Mouse (Mus musculus) limb, embryonic 12.5 days (tissue): Measurements from ENCODE around the gene Prkcz. TPM values are rescaled to one million over a fixed set of nuclear protein-coding genes. Genes with fewer than 3 reads are reported as not detected.
"Not testable (repeated sequence)": the region's sequence is repeated elsewhere in the genome, so short reads cannot be mapped to it uniquely, and the experiment has no call there.

ENCODE experiments used
- ATAC-seq: fragments of 200-750 bp; cut with Nextera tagmentation; 2 replicates; pipeline ENCODE4 v1.8.0; 2017; ENCODE audit warnings: low read depth, moderate TSS enrichment; ENCODE audit not compliant: insufficient number of reproducible peaks, insufficient read depth, low FRiP score, low TSS enrichment
- H3K27ac ChIP-seq: fragments of 300-500 bp; sonication (generic); 2 replicates; pipeline ENCODE4 v1.5.1; 2016; ENCODE audit warnings: mild to moderate bottlenecking, moderate library complexity
- H3K27me3 ChIP-seq: fragments of 300-500 bp; sonication (generic); 2 replicates; pipeline ENCODE4 v1.6.1; 2016; ENCODE audit warnings: mild to moderate bottlenecking, moderate library complexity
- H3K36me3 ChIP-seq: fragments of 300-500 bp; sonication (generic); 2 replicates; pipeline ENCODE4 v1.6.1; 2016; ENCODE audit warnings: mild to moderate bottlenecking, moderate library complexity
- H3K4me1 ChIP-seq: fragments of 300-500 bp; sonication (generic); replicated peaks from 2 replicates; pipeline ENCODE4 v1.6.1; 2016
- H3K4me2 ChIP-seq: fragments of 300-500 bp; sonication (generic); 2 replicates; pipeline ENCODE4 v1.6.1; 2016; ENCODE audit warnings: mild to moderate bottlenecking, moderate library complexity
- H3K4me3 ChIP-seq: fragments of 300-500 bp; sonication (generic); replicated peaks from 2 replicates; pipeline ENCODE4 v1.5.1; 2016; ENCODE audit warnings: mild to moderate bottlenecking
- H3K9ac ChIP-seq: fragments of 300-500 bp; sonication (generic); replicated peaks from 2 replicates; pipeline ENCODE4 v1.6.1; 2016; ENCODE audit warnings: mild to moderate bottlenecking, moderate library complexity
- H3K9me3 ChIP-seq: fragments of 300-500 bp; sonication (generic); 2 replicates; pipeline ENCODE4 v1.6.1; 2016; ENCODE audit warnings: mild to moderate bottlenecking, moderate library complexity
- WGBS: fragments of 180-500 bp; shearing (Covaris S2); methylation state at CpG from one replicate; pipeline ENCODE4 v1.1.7; 2016; 5-methylcytosine and 5-hydroxymethylcytosine counted together
- polyA plus RNA-seq: library from polyadenylated mRNA; unstranded; fragments of >200 nt; fragmentation: Nextera tagmentation; extraction: Ambion mirVana; gene quantifications from 2 replicates; pipeline ENCODE4 v1.2.1, GENCODE M21; 2016

Gene Prkcz
- polyA plus RNA-seq, 1 experiment from 2014 or later = 7.9 TPM

GRCm38 (mm10) chr4:155332253-155332652 is 28.9 kb downstream of the Prkcz start:
- H3K9ac ChIP-seq = no peak overlapping the region
- no peak overlapping the region for H3K27ac ChIP-seq
- H3K4me2 ChIP-seq = no peak overlapping the region
- H3K4me3 ChIP-seq = no peak overlapping the region
- no peaks in the 10 kb centered on the region for H3K9me3 ChIP-seq
- H3K36me3 ChIP-seq = no peaks in the 10 kb centered on the region
- 74% methylated on average over 7 of the region's 7 CpGs for WGBS
- H3K4me1 ChIP-seq = no peaks in the 10 kb centered on the region
- H3K27me3 ChIP-seq = no peaks in the 10 kb centered on the region
- no peak for ATAC-seq

DNA sequence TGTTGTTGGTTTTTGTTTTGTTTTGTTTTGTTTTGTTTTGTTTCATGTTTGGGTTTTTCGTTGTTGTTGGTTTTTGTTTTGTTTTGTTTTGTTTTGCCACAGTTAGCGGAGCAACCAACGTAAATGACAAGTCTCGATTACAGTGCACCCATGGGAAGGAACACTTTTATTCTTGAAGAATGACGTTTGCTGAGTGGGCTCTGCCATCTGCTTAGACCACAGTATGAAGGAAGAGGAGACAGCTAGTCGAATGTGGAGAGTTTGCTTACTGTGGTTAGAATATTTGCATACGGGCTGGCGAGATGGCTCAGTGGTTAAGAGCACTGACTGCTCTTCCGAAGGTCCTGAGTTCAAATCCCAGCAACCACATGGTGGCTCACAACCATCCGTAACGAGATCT is 32.8 kb downstream of the Prkcz start:
- H3K9ac ChIP-seq, ATAC-seq, H3K4me3 ChIP-seq, H3K27ac ChIP-seq, H3K36me3 ChIP-seq, H3K4me1 ChIP-seq, H3K27me3 ChIP-seq, H3K9me3 ChIP-seq, H3K4me2 ChIP-seq: not testable (repeated sequence)
- WGBS = 89% methylated on average over 11 of the region's 11 CpGs

- 43% methylated on average over 5 of the region's 5 CpGs for WGBS
Observed at GRCm38 (mm10) chr4:155325773-155326172, 35.4 kb downstream of the Prkcz start.

DNA sequence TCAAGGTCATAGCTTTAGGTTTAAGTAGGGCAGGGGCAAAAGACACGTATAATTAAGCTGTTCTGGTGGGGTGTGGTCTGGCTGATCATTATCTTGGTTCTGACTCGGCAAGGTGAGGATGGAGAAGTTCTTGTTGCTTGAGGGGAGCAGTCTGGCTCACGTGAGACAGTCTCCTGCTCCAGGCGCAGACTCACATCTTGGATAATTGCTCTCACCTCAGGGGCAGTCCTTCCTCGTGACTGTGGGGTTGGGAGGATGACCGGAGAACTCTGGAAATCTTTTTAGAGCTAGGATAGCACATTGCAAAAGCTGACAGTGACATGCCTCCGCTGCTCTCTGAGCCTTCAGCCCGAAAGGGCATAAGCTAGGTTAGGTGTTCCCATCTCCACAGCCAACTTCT is 36.6 kb downstream of the Prkcz start:
- ATAC-seq = no peak
- WGBS = 54% methylated on average over 8 of the region's 8 CpGs
- Histone ChIP-seq H3K27me3 (peaks cover 4% of the 10 kb centered on the region; the same call in 1 of the 2 replicates), H3K9ac (no peak overlapping the region), H3K9me3 (no peaks in the 10 kb centered on the region), H3K4me2 (no peak overlapping the region), H3K4me3 (no peak overlapping the region), H3K27ac (no peak overlapping the region), H3K4me1 (peaks cover 4% of the 10 kb centered on the region; the same call in 1 of the 2 replicates), H3K36me3 (no peaks in the 10 kb centered on the region)

More at GRCm38 (mm10) chr4:155325773-155326172, 35.4 kb downstream of the Prkcz start:
- Histone ChIP-seq H3K4me3 (no peak overlapping the region), H3K4me1 (peaks cover 2% of the 10 kb centered on the region; the same call in 1 of the 2 replicates), H3K9me3 (no peaks in the 10 kb centered on the region), H3K36me3 (no peaks in the 10 kb centered on the region), H3K27ac (no peak overlapping the region), H3K27me3 (peaks cover 4% of the 10 kb centered on the region; the same call in 1 of the 2 replicates), H3K4me2 (no peak overlapping the region), H3K9ac (no peak overlapping the region)
- ATAC-seq = no peak

- Histone ChIP-seq H3K4me2 (no peak overlapping the region), H3K9ac (no peak overlapping the region), H3K4me3 (no peak overlapping the region), H3K36me3 (no peaks in the 10 kb centered on the region), H3K27me3 (peaks cover 4% of the 10 kb centered on the region; the same call in 1 of the 2 replicates), H3K9me3 (no peaks in the 10 kb centered on the region), H3K27ac (no peak overlapping the region), H3K4me1 (peaks cover 4% of the 10 kb centered on the region; the same call in 1 of the 2 replicates)
- no peak for ATAC-seq
- 71% methylated on average over 3 of the region's 3 CpGs for WGBS
Observed at GRCm38 (mm10) chr4:155323081-155323795, 37.9 kb downstream of the Prkcz start.

DNA sequence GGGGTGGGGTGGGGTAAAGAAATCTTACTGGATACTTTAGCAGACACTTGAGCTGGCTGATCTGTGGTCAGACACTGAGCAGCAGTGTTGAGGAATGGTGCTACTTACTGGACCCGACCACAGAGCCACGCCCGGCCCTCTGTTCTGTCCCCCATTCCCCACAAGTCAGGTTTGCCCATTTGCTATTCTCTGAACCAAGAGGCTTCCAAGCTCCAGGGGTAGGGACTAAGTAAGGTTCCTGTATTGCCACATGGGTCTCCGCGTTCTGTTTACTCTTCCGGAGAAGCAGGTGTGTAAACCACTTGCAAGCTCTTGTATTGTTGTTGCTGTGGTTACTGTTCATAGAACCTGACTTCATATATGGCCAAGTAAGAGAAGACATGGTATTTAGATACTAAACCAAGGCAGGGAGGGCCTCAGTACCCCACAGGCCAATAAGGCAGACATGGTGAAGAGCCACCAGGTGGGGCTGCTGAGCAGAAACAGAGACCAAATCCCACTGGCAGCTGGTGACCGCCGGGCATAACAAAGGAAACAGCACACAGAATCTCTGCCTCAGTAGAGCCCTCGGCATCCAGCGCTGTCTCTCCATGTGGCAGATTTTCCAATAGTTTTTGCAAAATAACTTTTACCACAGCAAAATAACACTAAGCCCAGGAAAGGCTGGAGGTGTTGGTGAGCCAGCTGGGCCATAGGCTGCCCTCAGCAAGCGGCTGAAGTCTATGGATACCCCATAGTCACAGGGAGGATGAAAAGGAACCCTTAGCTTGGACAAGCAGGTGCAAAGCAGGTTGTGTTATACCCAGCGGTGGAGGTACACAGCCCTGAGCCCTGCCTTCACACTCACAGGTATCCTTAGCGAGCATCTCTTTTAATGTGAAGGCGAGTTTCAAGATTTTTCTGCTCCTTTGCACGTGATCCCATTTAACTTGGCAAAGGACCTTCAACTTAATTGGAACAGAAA is 40.6 kb downstream of the Prkcz start:
- no peak overlapping the region for H3K9ac ChIP-seq
- no peak overlapping the region for H3K27ac ChIP-seq
- no peaks in the 10 kb centered on the region for H3K9me3 ChIP-seq
- H3K27me3 ChIP-seq = peaks cover 4% of the 10 kb centered on the region; the same call in 1 of the 2 replicates
- no peak overlapping the region for H3K4me3 ChIP-seq
- 0 out of 2 replicates have a peak overlapping the region, but pooled peaks have one; percentile 15 for H3K4me2 ChIP-seq
- H3K4me1 ChIP-seq = 0 out of 2 replicates have a peak, but pooled peaks cover 4% of the 10 kb centered on the region
- H3K36me3 ChIP-seq = no peaks in the 10 kb centered on the region
- peak; percentile 71 for ATAC-seq
- 59% methylated on average over 15 of the region's 15 CpGs for WGBS

- H3K36me3 ChIP-seq = no peaks in the 10 kb centered on the region
- H3K27ac ChIP-seq = no peak overlapping the region
- no peaks in the 10 kb centered on the region for H3K9me3 ChIP-seq
- no peak overlapping the region for H3K4me2 ChIP-seq
- peaks cover 4% of the 10 kb centered on the region; the same call in 1 of the 2 replicates for H3K27me3 ChIP-seq
- 0 out of 2 replicates have a peak, but pooled peaks cover 4% of the 10 kb centered on the region for H3K4me1 ChIP-seq
- no peak overlapping the region for H3K4me3 ChIP-seq
- WGBS = 32% methylated on average over 2 of the region's 2 CpGs
- H3K9ac ChIP-seq = no peak overlapping the region
- ATAC-seq = no peak
Observed at GRCm38 (mm10) chr4:155318266-155318665, 42.9 kb downstream of the Prkcz start.

DNA sequence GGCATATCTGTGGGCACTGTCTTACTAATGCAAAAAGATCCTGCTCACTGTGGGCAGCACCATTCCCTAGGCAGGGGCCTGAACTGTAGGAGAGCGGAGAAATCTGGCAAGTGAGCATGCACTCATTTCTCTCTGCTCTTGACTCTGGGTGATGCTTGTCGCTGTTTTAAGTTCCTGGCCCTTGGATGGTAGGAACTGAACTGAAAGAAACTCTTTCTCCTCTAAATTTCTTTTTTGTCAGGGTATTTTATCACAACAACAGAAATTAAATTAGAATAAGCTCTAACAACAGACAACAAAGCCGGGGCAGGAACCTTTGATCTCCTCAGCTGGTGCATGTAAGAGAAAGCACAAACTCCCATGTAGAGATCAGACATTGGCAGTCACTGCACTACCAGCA is 46.1 kb downstream of the Prkcz start:
- no peaks in the 10 kb centered on the region for H3K36me3 ChIP-seq
- H3K4me1 ChIP-seq = no peaks in the 10 kb centered on the region
- H3K27ac ChIP-seq = no peak overlapping the region
- 87% methylated on average over 3 of the region's 3 CpGs for WGBS
- H3K9me3 ChIP-seq = no peaks in the 10 kb centered on the region
- no peak overlapping the region for H3K4me2 ChIP-seq
- H3K27me3 ChIP-seq = no peaks in the 10 kb centered on the region
- H3K4me3 ChIP-seq = no peak overlapping the region
- no peak for ATAC-seq
- no peak overlapping the region for H3K9ac ChIP-seq

GRCm38 (mm10) chr4:155308679-155309078 is 52.5 kb downstream of the Prkcz start:
- 89% methylated on average over 12 of the region's 12 CpGs for WGBS
- no peaks in the 10 kb centered on the region for H3K36me3 ChIP-seq
- H3K9me3 ChIP-seq = no peaks in the 10 kb centered on the region
- no peak overlapping the region for H3K27ac ChIP-seq
- H3K4me3 ChIP-seq = no peak overlapping the region
- no peaks in the 10 kb centered on the region for H3K27me3 ChIP-seq
- peaks cover 22% of the 10 kb centered on the region for H3K4me1 ChIP-seq
- ATAC-seq = no peak
- H3K9ac ChIP-seq = 0 out of 2 replicates have a peak overlapping the region, but pooled peaks have one; percentile 18
- H3K4me2 ChIP-seq = 0 out of 2 replicates have a peak overlapping the region, but pooled peaks have one; percentile 36

DNA sequence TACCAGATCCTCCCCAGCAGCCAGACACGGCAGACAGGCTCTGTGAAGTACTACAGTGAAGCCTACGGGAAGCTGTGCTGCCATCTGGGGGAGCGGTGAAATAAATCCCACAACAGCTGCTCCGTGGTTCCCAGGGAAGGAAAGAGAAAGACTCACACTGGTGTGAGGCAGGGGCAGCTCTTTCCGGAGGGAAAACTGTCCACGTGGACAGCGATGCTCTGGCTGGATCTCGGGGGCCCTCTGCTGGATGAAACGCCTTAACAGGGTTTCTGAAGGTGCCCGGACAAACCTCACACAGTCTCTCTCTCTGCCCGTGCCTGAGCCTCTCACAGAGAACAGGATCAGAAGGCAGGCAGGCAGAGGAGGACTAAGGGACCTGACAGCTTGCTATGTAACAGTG is 53.1 kb downstream of the Prkcz start:
- H3K36me3 ChIP-seq = no peaks in the 10 kb centered on the region
- under 1% methylated on average over 11 of the region's 11 CpGs for WGBS
- 0 out of 2 replicates have a peak overlapping the region, but pooled peaks have one; percentile 2 for H3K4me3 ChIP-seq
- H3K27me3 ChIP-seq = no peaks in the 10 kb centered on the region
- peak overlapping the region; percentile 36 for H3K4me2 ChIP-seq
- ATAC-seq = peak; percentile 86
- H3K9ac ChIP-seq = peak overlapping the region; percentile 18; the same call in 1 of the 2 replicates
- peak overlapping the region; percentile 60; the same call in 1 of the 2 replicates for H3K27ac ChIP-seq
- H3K4me1 ChIP-seq = peaks cover 22% of the 10 kb centered on the region
- H3K9me3 ChIP-seq = no peaks in the 10 kb centered on the region

DNA sequence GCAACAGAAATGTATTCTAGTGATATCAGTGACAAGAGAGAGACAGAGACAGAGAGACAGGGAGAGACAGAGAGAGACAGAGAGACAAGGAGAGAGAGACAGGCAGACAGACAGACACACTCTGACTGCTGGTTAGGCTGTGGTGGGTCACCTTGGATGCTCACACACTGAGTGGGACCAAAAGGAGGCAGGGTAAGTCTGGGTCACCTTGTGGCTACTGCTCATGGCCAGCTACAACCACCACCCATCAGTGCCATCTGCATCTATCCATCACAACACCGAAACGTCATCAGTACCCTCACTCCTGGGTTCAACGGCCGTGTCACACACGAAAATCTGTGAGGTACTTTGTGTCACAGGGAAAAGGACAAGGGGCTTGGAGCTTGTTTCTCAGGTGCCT is 53.6 kb downstream of the Prkcz start:
- ATAC-seq = peak; percentile 38; the same call in 1 of the 2 replicates
- no peaks in the 10 kb centered on the region for H3K36me3 ChIP-seq
- H3K27me3 ChIP-seq = no peaks in the 10 kb centered on the region
- 76% methylated on average over 5 of the region's 5 CpGs for WGBS
- no peaks in the 10 kb centered on the region for H3K9me3 ChIP-seq
- 0 out of 2 replicates have a peak overlapping the region, but pooled peaks have one; percentile 2 for H3K4me3 ChIP-seq
- peak overlapping the region; percentile 60; the same call in 1 of the 2 replicates for H3K27ac ChIP-seq
- H3K4me1 ChIP-seq = peaks cover 22% of the 10 kb centered on the region
- peak overlapping the region; percentile 36 for H3K4me2 ChIP-seq
- no peak overlapping the region; the same call in 1 of the 2 replicates for H3K9ac ChIP-seq
